Mouse (Mus musculus) midbrain, embryonic 11.5 days (tissue): ENCODE measurements at regions not wholly inside any gene's neighbourhood (a gene's known extent, or its start where the extent isn't known, plus 50 kb on each side); places are given as distances from the start of the nearest gene placed in this dataset.
"Not testable (repeated sequence)": the region's sequence is repeated elsewhere in the genome, so short reads cannot be mapped to it uniquely, and the experiment has no call there.

Source experiments
- ATAC-seq: fragments of 200-750 bp; cut with Nextera tagmentation; 2 replicates; pipeline ENCODE4 v1.8.0; 2017; ENCODE audit warnings: moderate TSS enrichment, moderate library complexity; ENCODE audit not compliant: low FRiP score
- DNase-seq: peaks from one replicate; pipeline ENCODE4 v3.0.0; 2015; ENCODE audit warnings: low spot score; ENCODE audit errors: missing footprints
- H3K27ac ChIP-seq: fragments of 300-500 bp; sonication (generic); 2 replicates; pipeline ENCODE4 v1.5.1; 2014; ENCODE audit warnings: low read depth, low read length
- H3K27me3 ChIP-seq: fragments of 300-500 bp; sonication (generic); 2 replicates; pipeline ENCODE4 v1.6.1; 2014; ENCODE audit warnings: mild to moderate bottlenecking, low read length, moderate library complexity, mixed read lengths; ENCODE audit not compliant: control insufficient read depth, insufficient read depth
- H3K36me3 ChIP-seq: fragments of 300-500 bp; sonication (generic); 2 replicates; pipeline ENCODE4 v1.6.1; 2014; ENCODE audit warnings: mild to moderate bottlenecking, low read length, moderate library complexity, mixed read lengths; ENCODE audit not compliant: control insufficient read depth, insufficient read depth
- H3K4me1 ChIP-seq: fragments of 300-500 bp; sonication (generic); 2 replicates; pipeline ENCODE4 v1.6.1; 2014; ENCODE audit warnings: low read length; ENCODE audit not compliant: control insufficient read depth, insufficient read depth
- H3K4me2 ChIP-seq: fragments of 300-500 bp; sonication (generic); 2 replicates; pipeline ENCODE4 v1.6.1; 2014; ENCODE audit warnings: mild to moderate bottlenecking, moderate library complexity
- H3K4me3 ChIP-seq: fragments of 300-500 bp; sonication (generic); 2 replicates; pipeline ENCODE4 v1.5.1; 2014; ENCODE audit warnings: low read depth, low read length
- H3K9ac ChIP-seq: fragments of 300-500 bp; sonication (generic); 2 replicates; pipeline ENCODE4 v1.6.1; 2014; ENCODE audit warnings: low read length
- H3K9me3 ChIP-seq: fragments of 300-500 bp; sonication (generic); 2 replicates; pipeline ENCODE4 v1.6.1; 2016; ENCODE audit warnings: low read length; ENCODE audit not compliant: control insufficient read depth
- WGBS: fragments of 180-500 bp; shearing (Covaris S2); extraction: QIAGEN DNeasy Blood & Tissue Kit; methylation state at CpG from one replicate; pipeline ENCODE4 v1.1.7; 2014; 5-methylcytosine and 5-hydroxymethylcytosine counted together

DNA sequence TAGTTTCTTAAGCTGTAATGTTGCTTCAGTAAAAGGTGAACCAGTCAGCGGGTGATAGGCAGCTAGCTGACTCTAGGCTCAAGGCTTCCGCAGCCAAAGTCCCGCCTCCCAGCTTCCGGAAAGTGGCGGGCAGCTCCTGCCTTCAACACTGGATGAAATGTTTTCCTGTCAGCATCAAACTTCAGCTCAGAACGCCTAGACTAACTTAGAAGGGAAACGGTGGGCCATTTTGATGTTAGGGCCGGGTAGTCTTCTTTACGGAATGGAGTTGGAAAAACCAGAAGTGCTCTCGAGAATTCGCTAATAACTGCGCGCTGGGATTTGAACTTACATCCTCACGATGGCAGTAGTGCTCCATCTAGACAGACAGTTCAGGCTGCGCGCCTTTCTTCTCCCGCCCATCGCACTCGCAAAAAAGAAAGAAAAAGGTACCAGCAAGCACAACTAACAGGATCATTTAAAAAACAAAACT is 194.7 kb upstream of the Olfr1324 start:
- Histone ChIP-seq H3K27ac (no peak overlapping the region), H3K9me3 (no peaks in the 10 kb centered on the region), H3K9ac (no peak overlapping the region), H3K4me3 (no peak overlapping the region), H3K4me2 (no peak overlapping the region), H3K36me3 (no peaks in the 10 kb centered on the region), H3K4me1 (no peaks in the 10 kb centered on the region), H3K27me3 (no peaks in the 10 kb centered on the region)
- ATAC-seq (no peak; the same call in 1 of the 2 replicates), DNase-seq (peak; percentile 90)
- WGBS, result 60% methylated on average over 19 of the region's 19 CpGs

DNA sequence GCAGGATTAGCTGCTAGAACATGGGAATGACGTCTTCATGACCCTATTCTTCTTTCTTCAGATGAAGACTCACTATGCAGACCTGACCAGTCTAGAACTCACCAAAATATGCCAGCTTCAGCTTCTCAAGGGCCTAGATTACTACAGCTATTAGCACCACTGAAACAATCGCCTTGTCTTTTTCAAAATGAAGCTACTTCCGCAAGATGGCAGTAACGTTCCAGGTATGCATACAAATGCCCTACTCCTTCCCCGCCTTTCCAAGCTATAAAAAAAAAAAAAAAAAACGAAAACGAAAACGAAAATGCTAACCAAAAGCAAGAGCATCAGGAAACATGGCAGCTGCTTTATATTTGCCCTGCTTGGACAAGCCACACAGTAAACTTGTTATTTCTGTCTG is 192.6 kb upstream of the Olfr1324 start:
- DNase-seq (peak; percentile 81), ATAC-seq (no peak)
- Histone ChIP-seq H3K4me1 (no peaks in the 10 kb centered on the region), H3K36me3 (no peaks in the 10 kb centered on the region), H3K27me3 (no peaks in the 10 kb centered on the region), H3K4me3 (no peak overlapping the region), H3K9me3 (no peaks in the 10 kb centered on the region), H3K9ac (no peak overlapping the region), H3K27ac (no peak overlapping the region), H3K4me2 (no peak overlapping the region)
- 68% methylated on average over 8 of the region's 8 CpGs for WGBS

DNA sequence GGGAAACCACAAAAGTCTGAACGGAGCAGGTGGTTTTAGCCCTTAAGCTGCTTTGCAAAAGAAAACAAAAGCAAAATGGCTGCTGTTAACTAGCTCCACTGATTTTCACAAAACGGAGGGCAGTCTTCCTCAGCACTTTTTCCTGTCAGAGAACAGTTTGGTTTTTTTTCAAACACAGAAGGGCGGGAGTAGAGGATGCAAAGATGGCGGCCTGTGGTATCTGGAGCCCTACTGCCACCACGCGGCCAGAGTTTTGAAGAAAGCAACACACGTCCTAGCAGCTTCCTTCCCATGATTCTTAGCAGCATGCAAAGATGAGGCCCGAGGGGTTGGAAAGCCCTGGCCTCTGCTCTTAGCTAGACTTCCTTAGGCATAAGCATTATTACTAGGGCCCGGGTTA is 191.6 kb upstream of the Olfr1324 start:
- DNase-seq (peak; percentile 95), ATAC-seq (0 out of 2 replicates have a peak, but pooled peaks have one; percentile 40)
- no peaks in the 10 kb centered on the region for H3K4me1 ChIP-seq
- H3K27ac ChIP-seq, result no peak overlapping the region
- no peak overlapping the region for H3K4me2 ChIP-seq
- H3K36me3 ChIP-seq, result no peaks in the 10 kb centered on the region
- WGBS, result 78% methylated on average over 9 of the region's 9 CpGs
- no peak overlapping the region for H3K4me3 ChIP-seq
- no peak overlapping the region for H3K9ac ChIP-seq
- H3K9me3 ChIP-seq, result no peaks in the 10 kb centered on the region
- H3K27me3 ChIP-seq, result no peaks in the 10 kb centered on the region

DNA sequence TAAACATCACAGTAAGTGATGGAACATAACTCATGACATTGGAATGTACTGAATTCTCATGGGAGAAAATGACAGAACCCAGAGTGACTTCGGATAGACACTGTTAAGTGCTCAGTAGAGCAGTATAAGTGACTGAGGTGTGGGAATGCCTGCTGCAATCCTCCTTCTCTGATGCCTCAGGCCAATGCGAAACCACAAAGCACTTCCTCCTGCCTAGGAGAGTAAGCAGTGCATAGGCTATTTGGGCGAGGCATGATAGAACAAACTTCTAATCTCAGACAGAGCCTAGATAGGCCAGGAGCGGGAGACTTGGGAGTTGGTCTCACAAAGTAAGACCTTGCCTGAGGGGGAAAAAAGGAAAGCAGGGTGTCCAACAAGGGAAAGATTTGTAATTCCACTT is 190.6 kb upstream of the Olfr1324 start:
- Histone ChIP-seq H3K4me3 (no peak overlapping the region), H3K4me2 (no peak overlapping the region), H3K9ac (no peak overlapping the region), H3K4me1 (no peaks in the 10 kb centered on the region), H3K9me3 (no peaks in the 10 kb centered on the region), H3K27me3 (no peaks in the 10 kb centered on the region), H3K27ac (no peak overlapping the region), H3K36me3 (no peaks in the 10 kb centered on the region)
- DNase-seq (no peak), ATAC-seq (no peak)
- 88% methylated on average over 4 of the region's 4 CpGs for WGBS

DNA sequence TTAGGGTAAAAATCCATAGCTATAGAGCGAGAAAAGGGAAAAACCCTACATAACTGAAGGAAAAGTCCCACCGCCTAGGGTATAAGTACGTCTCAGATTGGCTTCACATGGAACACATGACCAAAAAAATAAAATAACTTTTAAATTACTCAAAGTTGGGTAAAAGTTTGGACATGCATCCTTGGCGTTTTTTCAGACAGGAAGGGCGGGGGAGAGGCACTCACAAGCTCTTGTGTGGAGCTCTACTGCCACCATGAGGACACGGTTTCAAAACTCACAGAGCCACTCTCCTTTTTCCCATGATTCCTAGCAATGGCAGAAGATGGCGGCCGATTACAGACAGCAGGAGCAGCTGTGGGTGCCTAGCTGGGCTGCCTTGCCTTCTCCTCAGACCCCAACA is 188.6 kb upstream of the Olfr1324 start:
- WGBS, result 72% methylated on average over 8 of the region's 8 CpGs
- H3K4me3 ChIP-seq, H3K4me2 ChIP-seq, H3K27me3 ChIP-seq, ATAC-seq, H3K36me3 ChIP-seq, H3K9me3 ChIP-seq, H3K4me1 ChIP-seq, H3K9ac ChIP-seq, H3K27ac ChIP-seq, DNase-seq: not testable (repeated sequence)

DNA sequence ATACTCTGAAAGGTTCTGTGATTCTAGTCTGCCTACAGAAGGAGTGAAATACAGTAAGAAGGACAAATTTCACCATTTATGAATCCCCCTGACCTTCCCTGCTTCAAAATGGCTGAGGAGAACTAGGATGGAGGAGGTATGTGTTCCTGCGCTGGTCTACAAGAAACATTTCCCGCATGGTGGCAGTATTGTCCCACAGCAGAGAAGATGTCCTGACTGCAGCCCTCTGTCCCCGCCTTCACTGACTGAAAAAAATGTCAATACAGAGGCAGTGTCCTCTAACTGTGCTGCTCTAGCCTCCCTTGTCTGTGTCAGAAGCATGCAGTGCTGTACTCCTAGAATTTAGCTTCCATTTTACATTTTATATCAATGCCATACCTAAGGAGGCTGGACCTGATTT is 186.6 kb upstream of the Olfr1324 start:
- not testable (repeated sequence) for H3K9ac ChIP-seq, H3K4me1 ChIP-seq, H3K27ac ChIP-seq, H3K27me3 ChIP-seq, H3K4me2 ChIP-seq, H3K9me3 ChIP-seq, H3K36me3 ChIP-seq
- DNase-seq (peak; percentile 90), ATAC-seq (0 out of 2 replicates have a peak, but pooled peaks have one; percentile 42)
- 0 out of 2 replicates have a peak overlapping the region, but pooled peaks have one; percentile 7 for H3K4me3 ChIP-seq
- WGBS, result 84% methylated on average over 3 of the region's 3 CpGs

DNA sequence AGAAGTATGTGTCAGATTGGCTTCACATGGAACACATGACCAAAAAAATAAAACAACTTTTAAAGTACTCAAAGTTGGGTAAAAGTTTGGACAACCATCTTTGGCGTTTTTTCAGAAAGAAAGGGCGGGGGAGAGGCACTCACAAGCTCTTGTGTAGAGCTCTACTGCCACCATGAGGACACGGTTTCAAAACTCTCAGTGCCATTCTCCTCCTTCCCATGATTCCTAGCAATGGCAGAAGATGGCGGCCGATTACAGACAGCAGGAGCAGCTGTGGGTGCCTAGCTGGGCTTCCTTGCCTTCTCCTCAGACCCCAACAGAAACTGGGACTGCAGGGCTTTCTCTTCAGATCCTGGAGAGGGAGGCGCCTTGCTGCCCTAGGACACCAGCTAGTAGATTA is 186.1 kb upstream of the Olfr1324 start:
- 60% methylated on average over 6 of the region's 6 CpGs for WGBS
- not testable (repeated sequence) for H3K9me3 ChIP-seq, H3K4me1 ChIP-seq, H3K36me3 ChIP-seq, H3K4me3 ChIP-seq, H3K9ac ChIP-seq, ATAC-seq, H3K27ac ChIP-seq, H3K4me2 ChIP-seq, H3K27me3 ChIP-seq
- peak; percentile 93 for DNase-seq

DNA sequence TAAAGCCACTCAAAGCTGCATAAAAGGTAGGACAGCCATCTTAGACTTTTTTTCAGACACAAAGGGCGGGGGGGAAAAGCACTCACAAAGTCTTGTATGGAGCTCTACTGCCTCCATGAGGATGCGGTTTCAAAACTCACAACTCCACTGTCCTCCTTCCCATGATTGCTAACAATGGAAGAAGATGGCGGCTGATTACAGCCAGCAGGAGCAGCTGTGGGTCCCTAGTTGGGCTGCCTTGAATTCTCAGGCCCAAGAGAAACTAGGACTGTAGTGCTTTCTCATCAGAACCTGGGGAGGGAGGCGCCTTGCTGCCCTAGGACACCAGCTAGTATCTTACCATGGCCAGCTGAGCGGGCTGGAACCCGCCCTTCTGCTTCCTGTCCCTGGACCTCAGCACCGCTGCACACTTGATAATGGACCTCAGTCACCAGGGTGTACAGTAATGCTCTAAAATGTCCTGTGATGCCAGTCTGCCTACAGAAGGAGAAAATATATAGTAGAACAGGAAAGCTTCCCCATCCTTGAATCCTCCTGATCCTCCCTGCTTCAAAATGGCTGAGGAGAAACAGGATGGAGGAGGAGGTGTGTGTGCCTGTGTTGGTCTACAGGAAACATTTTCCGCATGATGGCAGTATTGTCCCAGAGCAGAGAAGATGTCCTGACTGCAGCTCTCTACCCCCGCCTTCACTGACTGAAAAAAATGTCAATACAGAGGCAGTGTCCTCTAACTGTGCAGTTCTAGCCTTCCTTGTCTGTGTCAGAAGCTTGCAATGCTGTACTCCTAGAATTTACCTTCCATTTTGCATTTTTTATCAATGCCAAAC is 183.7 kb upstream of the Olfr1324 start:
- DNase-seq (peak; percentile 95), ATAC-seq (peak; percentile 63; the same call in 1 of the 2 replicates)
- Histone ChIP-seq H3K4me3 (peak overlapping the region; percentile 5; the same call in 1 of the 2 replicates), H3K36me3 (no peaks in the 10 kb centered on the region), H3K27ac (no peak overlapping the region; the same call in 1 of the 2 replicates), H3K9ac (no peak overlapping the region), H3K9me3 (no peaks in the 10 kb centered on the region), H3K4me1 (no peaks in the 10 kb centered on the region), H3K4me2 (peak overlapping the region; percentile 19; the same call in 1 of the 2 replicates), H3K27me3 (no peaks in the 10 kb centered on the region)
- 59% methylated on average over 9 of the region's 9 CpGs for WGBS

DNA sequence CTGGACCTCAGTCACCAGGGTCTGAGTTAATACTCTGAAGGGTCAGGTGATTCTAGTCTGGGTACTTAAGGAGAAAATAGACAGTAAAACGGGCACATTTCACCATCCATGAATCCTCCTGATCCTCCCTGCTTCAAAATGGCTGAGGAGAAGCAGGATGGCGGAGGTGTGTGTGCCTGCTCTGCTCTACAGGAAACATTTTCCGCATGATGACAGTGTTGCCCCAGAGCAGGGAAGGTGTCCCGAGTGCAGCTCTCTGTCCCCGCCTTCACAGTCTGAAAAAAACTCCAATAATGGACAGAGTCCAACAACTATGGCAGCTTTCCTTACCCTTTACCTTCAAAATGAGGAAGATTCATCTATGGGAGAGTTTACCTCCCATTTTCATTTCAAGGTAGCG is 179.8 kb upstream of the Olfr1324 start:
- H3K27ac ChIP-seq, ATAC-seq, H3K36me3 ChIP-seq, H3K4me2 ChIP-seq, H3K4me1 ChIP-seq, DNase-seq, H3K9me3 ChIP-seq, H3K27me3 ChIP-seq, H3K4me3 ChIP-seq, H3K9ac ChIP-seq: not testable (repeated sequence)
- WGBS, result 85% methylated on average over 6 of the region's 6 CpGs
